Mouse (Mus musculus) 3134 (cell line): ENCODE measurements around the gene Akr1c6.
"Not testable (repeated sequence)": the region's sequence is repeated elsewhere in the genome, so short reads cannot be mapped to it uniquely, and the experiment has no call there.

Experiments
- DNase-seq: peaks from one replicate; pipeline ENCODE4 v3.0.0-alpha.2; 2011; ENCODE audit warnings: low spot score; ENCODE audit not compliant: insufficient read length; ENCODE audit errors: extremely low read depth

Gene Akr1c6

DNA sequence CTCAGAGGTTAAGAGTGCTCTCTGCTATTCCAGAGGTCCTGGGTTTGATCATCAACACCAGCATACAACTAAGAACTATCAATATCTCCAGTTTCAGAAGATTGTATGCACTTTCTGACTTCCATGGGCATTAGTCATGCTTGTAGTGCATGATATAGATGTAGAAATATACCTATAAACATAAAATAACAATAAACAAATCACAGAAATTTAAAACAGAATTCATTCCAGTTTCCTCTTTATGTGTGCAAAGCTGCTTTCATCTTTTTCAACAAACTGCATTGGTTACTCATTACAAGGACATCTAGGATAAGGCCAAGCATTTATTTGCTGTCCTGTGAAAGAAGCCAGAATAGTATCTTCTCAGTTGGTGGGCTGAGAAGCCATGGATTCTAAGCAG, at the start of gene Akr1c6:
Akr1c6 (plus strand) TSS at position 301 of the 400 bp plus-strand sequence.
- DNase-seq: no peak

DNA sequence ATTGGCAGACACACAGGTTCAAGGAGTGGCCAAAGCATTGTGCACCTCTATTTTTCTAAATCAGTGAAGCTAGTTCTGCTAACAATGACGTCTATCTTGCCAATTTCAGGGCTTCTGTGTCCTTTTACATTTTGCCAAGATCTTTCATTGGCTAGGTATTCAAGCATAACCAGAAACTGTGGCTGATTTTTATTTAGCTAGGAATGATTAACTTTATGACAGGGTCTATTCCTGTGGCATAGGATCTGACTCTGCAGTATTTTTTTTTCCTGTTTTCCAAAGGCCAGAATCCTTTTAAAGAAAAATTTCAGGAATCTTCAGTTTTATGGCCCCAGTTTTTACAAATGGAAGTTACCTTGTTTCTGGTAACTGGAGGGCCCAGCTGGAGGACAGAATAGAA, 49.2 kb upstream of the Akr1c6 start:
- DNase-seq: no peak

DNA sequence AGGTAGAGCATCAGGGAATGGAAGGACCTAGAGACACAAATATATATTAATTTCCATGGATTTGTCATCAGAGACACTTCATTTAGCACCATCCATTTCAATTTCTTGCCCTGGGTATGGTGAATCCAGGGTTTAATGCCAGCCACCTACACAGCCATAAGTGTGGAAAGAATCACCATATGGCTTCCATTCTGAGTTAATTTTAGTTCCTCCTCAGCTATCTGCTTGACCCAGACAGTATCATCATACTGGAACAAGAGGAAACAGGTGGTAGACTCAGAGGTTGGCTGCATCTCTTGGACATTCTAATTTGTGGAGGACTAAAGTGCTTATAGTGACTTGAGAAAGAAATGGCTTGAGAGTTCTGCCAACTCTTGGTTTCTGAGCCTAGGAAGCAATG, 48.6 kb upstream of the Akr1c6 start:
- DNase-seq: no peak

DNA sequence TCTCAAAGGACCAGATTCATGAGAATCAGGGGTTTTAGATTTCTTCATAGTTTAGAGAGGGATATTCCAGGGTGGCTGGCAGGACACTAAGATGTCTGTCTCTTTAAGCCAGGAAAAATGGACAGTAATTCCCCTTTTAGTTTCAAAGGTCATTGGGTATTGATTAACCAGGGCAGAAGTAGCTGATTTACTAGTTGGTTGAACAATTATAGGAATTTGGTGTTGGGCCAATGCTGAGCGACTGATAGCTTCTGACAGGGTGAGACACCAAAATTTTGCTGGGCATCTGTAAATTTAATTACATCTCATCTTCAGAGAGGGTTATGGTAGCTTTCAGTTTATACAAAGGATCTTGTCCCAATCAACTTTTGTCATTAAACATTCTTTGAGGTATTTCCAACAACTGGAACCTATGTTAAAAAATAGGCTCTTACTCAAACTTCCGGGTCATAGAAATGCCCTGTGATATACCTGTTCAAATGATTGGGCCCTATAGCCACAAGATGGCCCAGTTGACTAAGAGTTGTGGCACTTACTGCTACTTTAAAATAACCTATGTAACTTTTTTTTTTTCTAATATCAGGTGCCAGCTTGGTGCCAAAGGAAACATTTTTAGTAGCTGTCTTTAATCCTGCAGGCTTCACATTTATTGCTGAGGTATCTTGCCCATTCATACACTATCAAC, 45.2 kb upstream of the Akr1c6 start:
- no peak for DNase-seq

DNA sequence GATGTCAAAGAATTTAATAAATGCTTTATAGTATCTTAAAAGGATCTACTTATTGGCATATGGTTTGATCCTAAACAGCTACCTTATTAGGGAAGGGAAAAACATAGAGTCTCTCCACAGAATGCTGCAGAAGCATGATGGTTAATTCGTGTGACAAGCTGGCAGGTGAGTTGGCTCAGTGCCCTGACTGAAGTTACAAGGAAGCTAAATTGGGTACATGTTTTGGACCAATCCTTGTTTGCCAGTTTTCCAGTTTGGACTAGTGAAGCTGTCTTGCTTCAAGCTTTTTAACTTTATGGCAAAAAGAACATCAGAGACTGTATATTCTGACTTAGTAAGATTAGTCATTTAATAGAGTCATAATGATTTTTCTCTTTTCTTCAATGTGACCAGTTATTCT, 33.7 kb upstream of the Akr1c6 start:
- DNase-seq: not testable (repeated sequence)

DNA sequence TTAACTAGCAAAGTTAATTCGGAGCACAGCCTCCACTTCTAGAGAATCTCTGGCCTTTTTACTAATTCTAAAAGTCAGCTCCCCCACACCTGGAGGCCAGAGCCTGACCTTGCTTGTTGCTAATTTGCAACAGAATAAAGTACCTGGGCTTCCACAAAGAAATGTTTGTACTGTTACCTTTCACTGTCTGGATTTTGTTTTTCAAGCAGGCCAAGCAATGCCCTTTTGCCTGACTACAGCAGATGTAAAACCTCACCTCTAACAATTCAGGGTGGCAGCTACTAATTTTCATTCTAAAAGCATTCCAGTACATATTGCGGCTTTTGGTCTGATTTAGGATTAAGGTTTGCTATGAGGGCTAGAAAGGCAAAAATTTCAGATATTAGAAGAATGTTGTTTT, 33.3 kb upstream of the Akr1c6 start:
- DNase-seq: no peak

DNA sequence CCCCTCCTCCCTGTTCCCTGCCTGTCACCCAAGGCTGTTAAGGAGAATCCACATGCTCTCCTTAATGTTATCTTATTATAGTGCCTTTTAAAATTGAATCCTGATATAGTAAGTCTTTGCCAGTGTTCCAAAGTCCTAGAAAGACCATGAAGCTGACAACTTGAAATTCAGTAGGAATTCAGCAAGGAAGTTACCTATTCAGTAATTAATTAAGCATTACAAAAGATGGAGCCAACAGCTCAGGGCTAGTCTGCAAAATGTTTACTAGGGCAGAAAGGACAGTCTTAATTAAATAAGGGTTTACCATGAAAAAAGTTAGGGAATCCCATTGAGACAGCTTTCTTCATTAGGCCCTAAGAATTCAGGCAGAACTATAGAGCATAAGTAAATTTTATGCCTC, 31.9 kb upstream of the Akr1c6 start:
- no peak for DNase-seq

DNA sequence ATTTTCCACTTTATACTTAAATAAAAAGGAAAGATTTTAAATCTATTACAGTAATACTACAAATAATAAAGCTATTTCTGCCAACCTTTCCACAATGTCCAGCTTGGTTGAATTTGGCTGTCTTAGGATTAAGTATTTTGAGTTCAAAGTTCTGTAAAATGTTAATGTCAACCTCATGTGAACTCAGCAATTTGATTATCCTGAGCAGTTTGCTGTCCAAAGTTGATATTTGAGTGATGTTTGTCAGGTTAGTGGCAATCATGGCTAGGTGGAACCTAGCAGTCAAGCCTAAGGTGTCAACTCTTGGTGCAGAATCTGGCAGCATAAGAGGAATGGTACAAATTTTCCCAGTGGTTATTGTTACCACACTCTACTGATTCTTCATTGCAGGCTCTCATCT, 29.4 kb upstream of the Akr1c6 start:
- DNase-seq: no peak

DNA sequence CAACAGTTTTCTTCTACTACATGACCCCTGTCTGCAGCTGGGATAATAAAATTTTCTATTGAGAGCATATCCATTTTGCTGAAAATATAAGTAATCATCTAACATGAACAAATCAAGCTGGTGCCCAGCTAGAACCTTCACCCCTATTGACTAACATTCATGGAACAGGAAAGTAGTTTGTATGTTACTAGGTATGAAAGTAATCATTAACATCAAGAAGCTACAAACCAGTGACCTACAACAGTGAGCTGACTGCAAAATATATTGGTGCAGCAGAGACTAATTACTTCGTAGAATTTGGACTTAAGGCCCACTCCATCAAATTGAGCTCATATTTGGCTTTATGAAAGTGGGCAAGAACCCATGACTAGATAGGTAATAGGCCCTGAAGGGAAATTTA, 27.3 kb upstream of the Akr1c6 start:
- DNase-seq: no peak

DNA sequence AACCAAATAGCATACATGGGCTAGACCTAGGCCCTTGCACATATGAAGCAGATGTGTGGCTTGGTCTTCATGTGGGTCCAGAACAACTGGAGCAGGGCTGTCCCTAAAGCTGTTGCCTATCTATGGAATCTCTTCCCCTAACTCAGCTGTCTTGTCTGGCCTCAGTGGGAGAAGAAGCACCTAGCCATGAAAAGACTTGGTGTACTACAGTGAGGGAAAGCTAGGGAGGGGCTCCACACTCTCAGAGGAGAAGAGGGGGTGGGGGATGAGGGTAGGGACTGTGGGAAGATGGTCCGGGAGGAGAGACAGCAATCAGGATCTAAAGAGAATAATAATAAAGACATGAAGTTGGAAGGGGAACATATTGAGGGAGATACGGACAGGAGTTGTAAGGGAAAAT, 5.5 kb upstream of the Akr1c6 start:
- DNase-seq: no peak

DNA sequence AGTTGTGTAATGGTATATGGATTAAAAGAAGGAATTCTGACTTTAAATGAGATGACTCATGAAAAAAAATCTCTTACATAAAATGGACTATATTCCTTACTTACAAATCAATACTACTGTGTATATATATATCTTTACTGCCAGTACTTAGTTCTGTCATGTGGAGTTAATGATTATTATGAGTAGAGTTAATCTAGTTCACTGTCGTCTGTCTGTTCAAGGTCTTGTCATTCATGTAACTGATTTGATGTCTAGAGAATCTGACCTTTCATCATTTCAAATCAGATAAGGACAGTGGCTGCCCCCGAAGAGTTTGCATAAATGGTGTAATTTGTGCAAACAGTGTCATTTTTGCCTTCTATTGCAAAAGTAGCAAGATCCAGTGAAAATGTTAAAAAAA, 5.1 kb upstream of the Akr1c6 start:
- no peak for DNase-seq

DNA sequence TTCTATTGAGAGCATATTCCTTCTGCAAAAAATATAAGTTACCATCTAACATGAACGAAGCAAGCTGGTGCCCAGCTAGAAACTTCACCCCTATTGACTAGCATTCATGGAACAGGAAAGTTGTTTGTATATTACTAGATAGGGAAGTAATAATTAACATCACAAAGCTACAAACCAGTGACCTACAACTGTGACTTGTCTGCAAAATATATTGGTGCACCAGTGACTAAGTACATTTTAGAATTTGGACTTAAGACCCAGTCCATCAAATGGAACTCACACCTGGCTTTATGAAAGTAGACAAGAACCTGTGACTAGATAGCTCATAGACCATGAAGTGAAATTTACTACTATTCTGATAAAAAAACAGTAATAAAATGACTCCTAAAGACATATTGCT, 3.0 kb upstream of the Akr1c6 start:
- DNase-seq: no peak

DNA sequence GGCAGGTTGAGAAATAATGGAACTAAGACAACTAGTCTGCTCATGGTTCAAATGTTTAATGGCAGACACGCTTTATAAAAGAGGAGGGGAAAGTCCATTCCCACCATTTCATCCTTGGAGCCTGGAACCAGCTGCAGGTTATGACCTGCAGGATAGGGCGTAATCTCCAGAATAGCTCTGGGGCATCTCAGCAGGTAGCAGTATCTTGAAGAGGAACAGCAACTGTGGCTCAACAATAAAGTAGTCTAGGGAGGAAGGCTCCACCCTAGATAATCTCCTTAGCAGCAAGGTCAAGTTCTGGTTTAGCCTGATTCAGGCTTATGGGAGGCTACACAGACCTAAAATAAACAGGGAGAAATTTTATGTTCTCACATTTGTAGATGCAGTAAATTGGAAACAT, 31.5 kb downstream of the Akr1c6 start:
- DNase-seq: no peak

DNA sequence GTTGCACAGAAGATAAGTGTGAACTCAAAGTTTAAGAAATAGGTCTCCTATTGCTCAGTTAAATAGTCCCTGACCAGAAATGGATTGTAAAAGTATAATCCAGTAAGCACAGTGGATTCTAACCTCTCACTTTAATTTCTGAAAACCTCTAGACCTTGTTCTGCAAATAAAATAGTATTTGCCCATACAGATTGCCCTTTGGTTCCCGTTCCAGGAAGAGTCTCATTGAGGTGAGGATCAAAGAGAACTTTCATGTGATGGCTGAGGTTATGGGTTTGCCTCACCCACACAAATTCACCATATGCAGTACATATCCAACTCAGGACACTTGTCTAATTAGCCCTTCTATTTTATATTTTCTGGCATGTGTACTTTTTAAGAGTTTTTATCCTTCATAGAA, 33.8 kb downstream of the Akr1c6 start:
- no peak for DNase-seq
